Mouse (Mus musculus): ENCODE results near the gene Rpl10l. TPM values are rescaled to one million over a fixed set of nuclear protein-coding genes. Genes with fewer than 3 reads are reported as not detected.

Rpl10l gene
- not detected for total RNA-seq (2023)

DNA sequence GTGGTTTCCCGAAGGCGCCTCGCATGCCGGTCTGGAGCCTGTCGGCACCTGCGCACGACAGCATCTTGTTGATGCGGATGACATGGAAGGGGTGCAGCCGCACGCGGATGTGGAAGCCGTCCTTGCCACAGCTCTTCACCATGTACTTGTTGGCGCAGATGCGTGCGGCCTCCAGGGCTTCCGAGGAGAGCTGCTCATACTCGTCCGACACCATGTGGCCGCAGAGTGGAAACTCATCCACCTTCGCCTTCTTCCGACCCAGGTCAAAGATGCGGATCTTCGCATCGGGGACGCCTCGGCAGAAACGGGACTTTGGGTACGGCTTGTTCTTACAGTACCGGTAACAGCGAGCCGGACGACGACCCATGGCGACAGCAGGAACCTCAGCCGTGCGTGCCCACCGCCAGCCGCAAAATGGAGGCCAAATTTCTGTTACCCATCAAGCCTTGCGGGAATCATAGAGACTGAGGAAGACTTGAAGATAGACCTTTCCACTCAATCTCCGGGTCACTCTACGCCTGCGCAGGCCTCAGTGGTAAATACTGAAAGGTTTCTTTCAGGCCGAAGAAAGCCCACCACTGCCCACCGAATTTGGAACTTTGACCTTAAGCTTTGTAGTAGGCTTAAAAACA is at the start of gene Rpl10l:
Gene Rpl10l (minus strand): TSS at position 411 of the 632 bp plus-strand sequence.

